Mouse (Mus musculus) liver, adult 10 weeks (tissue): ENCODE measurements around the gene Prr23a2. TPM values are rescaled to one million over a fixed set of nuclear protein-coding genes. Genes with fewer than 3 reads are reported as not detected.

Source experiments
- polyA plus RNA-seq: library from polyadenylated mRNA; stranded (reverse); fragments of 350-450 nt; fragmentation: Illumina TruSeq; extraction: RNeasy Lipid Tissue Mini Kit (QIAGEN cat#74804); gene quantifications from one replicate; pipeline ENCODE4 v1.2.3, GENCODE M21; 2014; ENCODE audit warnings: low read depth, low replicate concordance

The Prr23a2 gene
- not detected for polyA plus RNA-seq

DNA sequence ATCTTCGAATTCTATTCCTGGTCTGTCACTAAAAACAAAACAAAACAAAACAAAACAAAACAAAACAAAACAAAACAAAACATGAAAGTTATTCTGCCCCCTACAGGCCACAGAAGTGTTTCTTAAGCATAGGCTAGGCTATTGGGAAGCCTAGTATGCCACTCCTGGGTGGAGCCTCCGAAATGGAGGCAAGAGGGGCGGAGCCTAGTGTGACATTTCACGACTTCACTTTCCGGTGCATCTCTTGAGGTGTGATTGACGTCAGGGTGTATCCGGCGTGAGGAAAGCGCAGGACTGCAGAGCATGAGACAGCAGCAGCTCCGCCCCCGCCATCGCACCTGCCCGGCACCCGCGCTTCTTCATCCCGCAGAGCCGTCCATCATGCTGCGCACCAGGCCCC is at the start of gene Prr23a2:
Prr23a2 (plus strand) TSS at position 285 of the 400 bp plus-strand sequence.

DNA sequence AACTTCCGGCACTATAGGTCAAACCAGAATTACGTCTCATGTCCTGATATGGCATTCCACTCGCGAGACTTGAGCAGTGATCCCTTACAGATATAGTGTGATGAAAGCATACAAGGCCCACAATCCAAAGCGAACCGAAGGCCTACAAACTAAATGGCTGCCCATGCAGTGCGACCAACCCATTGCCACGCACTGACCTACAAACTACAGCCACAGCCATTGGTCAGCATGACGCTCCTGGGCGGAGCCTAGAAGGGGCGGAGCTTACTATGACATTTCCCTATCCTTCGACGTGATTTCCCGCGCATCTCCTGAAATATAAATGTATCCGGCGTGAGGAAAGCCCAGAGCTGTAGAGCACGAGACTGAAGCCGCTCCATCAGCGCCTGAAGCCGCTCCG is 14.2 kb upstream of the Prr23a2 start, which contains the start of gene Prr23a1:
Prr23a1 (plus strand) TSS at position 387 of the 400 bp plus-strand sequence.

DNA sequence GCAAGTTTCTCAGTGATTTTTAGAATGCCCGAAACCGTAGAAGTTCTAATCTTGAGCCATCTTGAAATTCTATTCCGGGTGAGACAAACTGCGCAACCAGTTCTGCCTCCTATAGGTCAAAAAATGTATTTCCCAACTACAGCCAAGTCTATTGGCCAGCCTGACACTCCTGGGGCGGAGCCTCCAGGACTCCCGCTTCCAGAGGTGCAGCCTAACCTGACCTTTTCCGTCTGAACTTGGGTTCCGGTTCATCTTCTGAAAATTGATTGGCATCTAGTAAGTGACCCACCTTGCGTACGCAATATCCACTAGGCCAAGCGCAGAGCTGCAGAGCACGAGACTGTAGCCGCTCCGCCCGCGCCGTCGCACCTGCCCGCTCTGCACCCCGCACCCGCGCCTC is 8.3 kb downstream of the Prr23a2 start, which contains the start of gene Prr23a3:
Prr23a3 (plus strand) TSS at position 197 of the 400 bp plus-strand sequence.

DNA sequence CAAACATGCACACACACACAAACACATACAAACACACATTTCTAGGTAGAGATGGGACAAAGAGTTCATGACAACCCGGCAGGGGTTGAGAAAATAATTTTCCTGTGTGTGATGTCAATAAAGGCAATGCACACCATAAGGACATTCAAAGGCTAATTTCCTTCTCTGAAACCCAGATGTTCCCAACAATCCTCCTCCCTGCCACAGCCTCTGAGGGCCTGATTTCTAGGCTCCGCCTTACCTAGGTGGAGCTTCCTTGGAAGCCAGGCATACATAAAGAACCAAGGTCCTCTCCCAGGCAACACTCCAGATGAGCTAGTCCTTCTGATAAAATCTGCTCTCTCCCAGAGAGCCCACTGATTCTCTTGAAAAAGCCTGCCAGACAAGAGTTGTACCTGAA is 46.5 kb downstream of the Prr23a2 start, which contains the start of gene 7420426K07Rik:
7420426K07Rik (plus strand) TSS at position 301 of the 400 bp plus-strand sequence.

Other genes with a start within 250 kb of the Prr23a2 start
- gene Prr23a1, start 14.0 kb upstream of the Prr23a2 start, polyA plus RNA-seq: not detected
- gene Prr23a3, start 8.3 kb downstream of the Prr23a2 start, polyA plus RNA-seq: not detected
- gene 7420426K07Rik, start 46.6 kb downstream of the Prr23a2 start, polyA plus RNA-seq: not detected
- gene Foxl2, start 98.8 kb downstream of the Prr23a2 start, polyA plus RNA-seq: not detected
- 14.4 TPM for gene Faim, start 129.9 kb downstream of the Prr23a2 start, polyA plus RNA-seq
- not detected for gene Gm1123, start 179.2 kb downstream of the Prr23a2 start, polyA plus RNA-seq